Mouse (Mus musculus) thymus, adult 2 months (tissue): ENCODE measurements around the gene Spock1.

Experiments used
- CTCF ChIP-seq: fragments of 200-500 bp; IDR thresholded peaks from 2 replicates; pipeline ENCODE4 v1.5.1; 2012; ENCODE audit warnings: mild to moderate bottlenecking, control low read depth, low read length, moderate library complexity, borderline replicate concordance; ENCODE audit not compliant: control insufficient read depth, poor library complexity, insufficient read depth; ENCODE audit errors: extremely low read depth
- POLR2A ChIP-seq: fragments of 200-500 bp; IDR thresholded peaks from 2 replicates; pipeline ENCODE4 v1.6.1; 2012; ENCODE audit warnings: mild to moderate bottlenecking, low read length, control low read depth, moderate library complexity; ENCODE audit not compliant: control insufficient read depth, poor library complexity, insufficient read depth; ENCODE audit errors: extremely low read depth

DNA sequence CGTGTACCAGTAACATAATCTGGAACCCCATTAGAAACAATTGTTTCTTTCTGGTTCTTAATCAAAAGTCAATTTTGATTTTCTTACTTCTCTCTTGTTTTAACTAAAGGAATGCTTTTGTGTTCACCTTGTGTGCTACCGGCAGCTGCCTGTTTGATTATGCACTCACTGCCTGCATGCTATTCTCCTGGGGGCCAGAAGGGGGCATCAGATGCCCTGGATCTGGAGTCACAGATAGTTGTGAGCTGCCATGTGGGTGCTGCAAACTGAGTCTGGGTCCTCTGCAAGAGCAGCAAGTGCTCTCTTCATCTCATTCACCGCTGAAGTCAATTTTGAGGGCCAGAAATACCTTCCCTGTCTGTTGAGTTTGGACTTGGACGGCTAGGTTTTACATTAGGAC is 476.3 kb downstream of the Spock1 start:
- TF ChIP-seq CTCF: no peak
- no peak for TF ChIP-seq POLR2A
